Mouse (Mus musculus) embryonic fibroblast, embryonic 13.5 days (primary cell): ENCODE measurements at regions not wholly inside any gene's neighbourhood (a gene's known extent, or its start where the extent isn't known, plus 50 kb on each side); places are given as distances from the start of the nearest gene placed in this dataset.

Source experiments
- CTCF ChIP-seq: IDR thresholded peaks from 2 replicates; pipeline ENCODE4 v1.5.1; 2011; ENCODE audit warnings: mild to moderate bottlenecking, control low read depth, low read length, moderate library complexity, borderline replicate concordance; ENCODE audit not compliant: insufficient read depth
- POLR2A ChIP-seq: IDR thresholded peaks from 2 replicates; pipeline ENCODE4 v1.6.1; 2011; ENCODE audit warnings: low read depth, mild to moderate bottlenecking, control low read depth, low read length, moderate library complexity

GRCm38 (mm10) chr11:22641450-22641849, 129.6 kb downstream of the Tmem17 start:
- TF ChIP-seq CTCF (no peak), POLR2A (no peak)
